ENCODE assay signal across 9 mouse cellular contexts in the genomic region with DNA sequence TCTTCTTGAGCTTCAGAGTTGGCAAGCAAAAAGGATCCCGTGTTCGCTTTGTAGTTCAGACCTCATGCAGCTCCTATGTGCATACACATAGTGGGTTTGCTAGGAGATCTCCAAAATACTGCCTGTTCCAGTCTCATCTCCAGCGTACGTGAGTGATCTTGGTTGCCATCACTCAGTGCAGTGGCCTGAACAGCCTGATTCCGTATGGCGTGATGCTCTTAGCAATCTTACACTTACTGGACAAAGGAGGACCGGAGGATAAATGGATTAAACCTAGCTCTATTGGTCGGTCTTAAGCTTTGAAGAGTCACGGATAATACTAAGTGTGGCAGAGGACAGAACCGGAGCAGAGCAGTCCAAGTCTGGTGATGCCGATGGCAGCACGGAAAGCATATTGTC. TPM values are rescaled to one million over a fixed set of nuclear protein-coding genes. Genes with fewer than 3 reads are reported as not detected.
DNase-seq lines count a peak whose midpoint lies in the region; ATAC-seq lines count a peak whose summit lies in the region.
"Had no signal": no experiment of that assay in that cellular context is flagged by ENCODE, and none has a peak within 500 bp of the region (broad histone marks: within the 10 kb centered on the region; RNA-seq: fewer than 3 reads in every experiment).

No protein-coding gene starts in this region.

- H3K9ac ChIP-seq in heart, embryonic 13.5 days = peak overlapping the region; percentile 91

- no peak; the same call in 1 of the 2 replicates for ATAC-seq in heart, embryonic 13.5 days (ENCODE audit: extremely low read depth, insufficient number of reproducible peaks, low FRiP score, low TSS enrichment)
- peak; percentile 3 for ATAC-seq in megakaryocyte progenitor cell, adult 5-6 weeks (replicated peaks; ENCODE audit: poor library complexity)

- H3K4me3 ChIP-seq in heart, embryonic 13.5 days = peak overlapping the region; percentile 83
- peak overlapping the region; percentile 75 for H3K4me3 ChIP-seq in hindbrain, embryonic 10.5 days

- peak overlapping the region; percentile 93 for H3K27ac ChIP-seq in heart, embryonic 13.5 days (replicated peaks)
- H3K27ac ChIP-seq in hindbrain, embryonic 10.5 days = peak overlapping the region; percentile 94

- H3K36me3 ChIP-seq in heart, embryonic 13.5 days = peaks cover 28% of the 10 kb centered on the region
- peaks cover 27% of the 10 kb centered on the region for H3K36me3 ChIP-seq in hindbrain, embryonic 10.5 days

- peak overlapping the region; percentile 99 for H3K4me2 ChIP-seq in heart, embryonic 13.5 days

- DNase-seq in heart, postnatal 4 days = no peak
- DNase-seq in Muller cell, postnatal 12 days (ENCODE audit: inconsistent ontology term) = peak; percentile 79
- DNase-seq in hindbrain, embryonic 10.5 days (ENCODE audit: low spot score) = no peak
- DNase-seq in layer of hippocampus, postnatal 36 days = no peak
- DNase-seq in gastrocnemius, postnatal 25 days = no peak
- no peak for DNase-seq in adrenal gland, postnatal 25 days

- 15% methylated on average over 12 of the region's 12 CpGs for WGBS in heart, embryonic 13.5 days
- WGBS in hindbrain, embryonic 10.5 days = 16% methylated on average over 12 of the region's 12 CpGs

- H3K9me3 ChIP-seq in heart, embryonic 13.5 days = no peaks in the 10 kb centered on the region
- no peaks in the 10 kb centered on the region for H3K9me3 ChIP-seq in hindbrain, embryonic 10.5 days

- H3K4me1 ChIP-seq in heart, embryonic 13.5 days = peaks cover 17% of the 10 kb centered on the region
- peaks cover 17% of the 10 kb centered on the region for H3K4me1 ChIP-seq in hindbrain, embryonic 10.5 days (replicated peaks)

- H3K27me3 ChIP-seq in heart, embryonic 13.5 days (replicated peaks) = no peaks in the 10 kb centered on the region
- H3K27me3 ChIP-seq in hindbrain, embryonic 10.5 days (ENCODE audit: insufficient read depth, poor library complexity, severe bottlenecking) = no peaks in the 10 kb centered on the region
- H3K27me3 ChIP-seq: Patski had no signal

RNA-seq across cellular contexts. Expression of a gene that starts 0.6 kb away (rescaled TPM):
- polyA plus RNA-seq in heart, embryonic 13.5 days (2015; fragmentation: Nextera tagmentation; extraction: Ambion mirVana) = 24.6 and 29.4 TPM in 2 replicates
- total RNA-seq in heart, postnatal 4 days (2021) = 10 to 100 TPM; 17.8 to 18.3 TPM
- 23.5 and 28.8 TPM in 2 replicates for polyA plus RNA-seq in hindbrain, embryonic 10.5 days (2016; fragmentation: Nextera tagmentation; extraction: Ambion mirVana)
- total RNA-seq in megakaryocyte progenitor cell, adult 5-6 weeks (2015) = 43.9 and 46.8 TPM in 2 replicates
- total RNA-seq in megakaryocyte progenitor cell, adult 5-6 weeks (2017) = 36.8 and 39.2 TPM in 2 replicates
- 10 to 100 TPM in 1 of 2 experiments, 1 to 10 TPM in 1; 9.6 to 10.6 TPM for total RNA-seq in layer of hippocampus, postnatal 36 days (2021)
- 10 to 100 TPM in 1 of 2 experiments, 1 to 10 TPM in 1; 8.7 to 10.6 TPM for total RNA-seq in gastrocnemius, postnatal 25 days (2021)
- 32.4 and 32.8 TPM in 2 replicates for total RNA-seq in adrenal gland, postnatal 25 days (2021)

RNA-seq across cellular contexts. Expression of a gene that starts 22.7 kb away (rescaled TPM):
- polyA plus RNA-seq in heart, embryonic 13.5 days (2015; fragmentation: Nextera tagmentation; extraction: Ambion mirVana) = 0.13 TPM in 1 of 2 replicates, not detected in the other
- not detected for total RNA-seq in heart, postnatal 4 days (2021)
- polyA plus RNA-seq in hindbrain, embryonic 10.5 days (2016; fragmentation: Nextera tagmentation; extraction: Ambion mirVana) = not detected in 2 replicates
- total RNA-seq in megakaryocyte progenitor cell, adult 5-6 weeks (2015) = 0.07 and 0.20 TPM in 2 replicates
- 0.27 and 0.46 TPM in 2 replicates for total RNA-seq in megakaryocyte progenitor cell, adult 5-6 weeks (2017)
- total RNA-seq in layer of hippocampus, postnatal 36 days (2021) = not detected
- total RNA-seq in gastrocnemius, postnatal 25 days (2021) = not detected
- not detected in 2 replicates for total RNA-seq in adrenal gland, postnatal 25 days (2021)

RNA-seq across cellular contexts. Expression of a gene that starts 29.9 kb away (rescaled TPM):
- 18.0 and 18.8 TPM in 2 replicates for polyA plus RNA-seq in heart, embryonic 13.5 days (2015; fragmentation: Nextera tagmentation; extraction: Ambion mirVana)
- total RNA-seq in heart, postnatal 4 days (2021) = 10 to 100 TPM; 57.6 to 59.7 TPM
- 13.1 and 14.2 TPM in 2 replicates for polyA plus RNA-seq in hindbrain, embryonic 10.5 days (2016; fragmentation: Nextera tagmentation; extraction: Ambion mirVana)
- 25.7 and 28.7 TPM in 2 replicates for total RNA-seq in megakaryocyte progenitor cell, adult 5-6 weeks (2015)
- total RNA-seq in megakaryocyte progenitor cell, adult 5-6 weeks (2017) = 40.6 and 46.9 TPM in 2 replicates
- 100 to 1,000 TPM in 1 of 2 experiments, 10 to 100 TPM in 1; 96.2 to 100 TPM for total RNA-seq in layer of hippocampus, postnatal 36 days (2021)
- 10 to 100 TPM; 38.3 to 40.6 TPM for total RNA-seq in gastrocnemius, postnatal 25 days (2021)
- 76.8 and 86.4 TPM in 2 replicates for total RNA-seq in adrenal gland, postnatal 25 days (2021)
